Mouse (Mus musculus) brain, embryonic 14.5 days (tissue): ENCODE measurements at regions not wholly inside any gene's neighbourhood (a gene's known extent, or its start where the extent isn't known, plus 50 kb on each side); places are given as distances from the start of the nearest gene placed in this dataset.
A peak's percentile ranks its signal among the peaks of the same experiment; 100 is the strongest.

ENCODE experiments used
- DNase-seq: peaks from one replicate; pipeline ENCODE4 v3.0.0-alpha.2; 2011; ENCODE audit warnings: low read depth
- CTCF ChIP-seq: fragments of 200-500 bp; IDR thresholded peaks from 2 replicates; pipeline ENCODE4 v1.5.1; 2012; ENCODE audit warnings: inconsistent platforms, mild to moderate bottlenecking, moderate library complexity, borderline replicate concordance; ENCODE audit not compliant: insufficient read depth, insufficient read length; ENCODE audit errors: extremely low read depth
- POLR2A ChIP-seq: fragments of 200-500 bp; IDR thresholded peaks from 2 replicates; pipeline ENCODE4 v1.6.1; 2012; ENCODE audit warnings: mild to moderate bottlenecking, inconsistent platforms, borderline replicate concordance; ENCODE audit not compliant: poor library complexity, insufficient read depth, insufficient read length, severe bottlenecking; ENCODE audit errors: extremely low read depth

- DNase-seq, result no peak
- TF ChIP-seq POLR2A (no peak), CTCF (no peak)
Observed at GRCm38 (mm10) chr4:70700894-70701293, 166.1 kb upstream of the Megf9 start.

GRCm38 (mm10) chr4:70664181-70664580, 129.4 kb upstream of the Megf9 start:
- DNase-seq, result no peak
- no peak for TF ChIP-seq POLR2A
- no peak for TF ChIP-seq CTCF

GRCm38 (mm10) chr4:70621431-70621837, 86.6 kb upstream of the Megf9 start:
- DNase-seq, result peak; percentile 56
- TF ChIP-seq POLR2A (no peak), CTCF (peak; percentile 21; the same call in 1 of the 2 replicates)

GRCm38 (mm10) chr4:70619636-70620287, 85.0 kb upstream of the Megf9 start:
- TF ChIP-seq POLR2A (no peak), CTCF (no peak)
- no peak for DNase-seq

- TF ChIP-seq POLR2A (no peak), CTCF (no peak)
- DNase-seq, result no peak
Observed at GRCm38 (mm10) chr4:70615794-70616193, 81.0 kb upstream of the Megf9 start.

- DNase-seq, result no peak
- TF ChIP-seq POLR2A (no peak), CTCF (no peak)
Observed at GRCm38 (mm10) chr4:70614411-70614810, 79.6 kb upstream of the Megf9 start.

GRCm38 (mm10) chr4:70603209-70603852, 68.5 kb upstream of the Megf9 start:
- DNase-seq, result peak; percentile 91
- TF ChIP-seq POLR2A (no peak), CTCF (peak; percentile 74)

- DNase-seq, result peak; percentile 85
- TF ChIP-seq POLR2A, result no peak
- TF ChIP-seq CTCF, result peak; percentile 79
Observed at GRCm38 (mm10) chr4:70601301-70601700, 66.5 kb upstream of the Megf9 start.
